Mouse (Mus musculus) frontal cortex, postnatal 36 days (tissue): ENCODE results near the gene Ptprr.

Experiments
- DNase-seq, 2 experiments: peaks; one replicate each; pipeline ENCODE4 v3.0.0; 2022; ENCODE audit warnings: low spot score in 2 of 2

The Ptprr gene

DNA sequence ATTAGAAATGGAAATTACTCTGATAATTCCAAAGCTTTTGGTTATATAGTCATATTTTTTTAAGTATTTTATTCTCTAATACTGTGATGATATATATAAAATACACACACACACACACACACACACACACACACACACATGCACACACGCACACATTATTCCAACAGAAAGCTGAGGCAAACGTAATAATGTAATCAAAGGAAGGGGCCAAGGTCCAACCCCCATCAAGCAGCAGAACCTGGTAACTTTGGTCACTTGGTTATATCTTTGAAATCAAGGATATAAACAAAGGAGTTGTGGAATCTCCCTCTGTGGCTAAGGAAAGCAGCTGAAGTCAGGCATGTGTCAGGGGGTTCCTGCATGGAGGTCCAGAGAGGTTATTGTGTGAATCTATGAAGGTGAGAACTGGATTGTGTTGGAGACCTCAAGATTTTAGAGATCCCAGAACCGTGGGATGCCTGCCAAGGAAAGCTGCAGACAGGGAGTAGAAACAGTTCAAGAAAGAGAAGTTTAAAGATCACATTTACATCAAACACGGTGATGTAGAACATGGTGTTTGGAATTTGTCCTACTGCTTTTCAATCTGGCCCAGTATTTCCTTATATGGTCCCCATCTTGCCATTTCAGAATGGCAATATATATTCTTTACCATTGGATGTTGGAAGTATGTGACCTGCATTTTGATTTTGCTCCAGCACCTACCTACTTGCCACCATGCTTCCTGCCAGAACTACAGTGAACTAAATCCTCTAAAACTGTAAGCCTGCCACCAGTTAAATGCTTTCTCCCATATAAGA, 98.1 kb downstream of the Ptprr start:
- peak in 1 of 2 experiments; percentile 30 for DNase-seq

- peak in 1 of 2 experiments; percentile 53 for DNase-seq
Observed at GRCm38 (mm10) chr10:116117060-116117459, 99.0 kb downstream of the Ptprr start.

- DNase-seq: no peak
Observed at GRCm38 (mm10) chr10:116121463-116121862, 103.5 kb downstream of the Ptprr start.

GRCm38 (mm10) chr10:116123808-116124207, 105.8 kb downstream of the Ptprr start:
- no peak for DNase-seq

GRCm38 (mm10) chr10:116125364-116125763, 107.4 kb downstream of the Ptprr start:
- no peak for DNase-seq

- DNase-seq: no peak
Observed at GRCm38 (mm10) chr10:116130401-116130800, 112.4 kb downstream of the Ptprr start.

- no peak for DNase-seq
Observed at GRCm38 (mm10) chr10:116131223-116131622, 113.2 kb downstream of the Ptprr start.

- DNase-seq: peak; percentile 30 to 74
Observed at GRCm38 (mm10) chr10:116132233-116132632, 114.2 kb downstream of the Ptprr start.

- DNase-seq: no peak
Observed at GRCm38 (mm10) chr10:116135187-116135586, 117.2 kb downstream of the Ptprr start.

GRCm38 (mm10) chr10:116140226-116140625, 122.2 kb downstream of the Ptprr start:
- DNase-seq: no peak

DNA sequence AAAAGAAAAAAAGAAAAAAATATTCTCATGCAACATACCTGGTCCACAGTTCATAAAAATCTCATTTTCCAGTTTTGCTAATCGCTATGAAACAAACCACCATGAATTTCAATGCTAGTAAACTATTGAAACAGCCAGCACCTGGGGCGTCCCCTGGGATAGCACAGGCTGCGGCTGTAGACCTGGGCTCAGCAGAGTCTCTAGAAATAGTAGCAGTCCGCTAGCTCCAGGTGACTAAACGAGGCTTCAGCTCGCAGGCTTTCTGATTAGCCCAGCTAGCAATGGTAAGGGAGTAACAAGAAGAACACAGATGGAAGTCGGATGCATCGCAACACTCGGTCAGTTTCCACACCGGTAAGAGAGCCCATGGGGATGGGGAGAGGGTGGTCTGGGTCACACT, 125.7 kb downstream of the Ptprr start:
- DNase-seq: peak in 1 of 2 experiments; percentile 3

DNA sequence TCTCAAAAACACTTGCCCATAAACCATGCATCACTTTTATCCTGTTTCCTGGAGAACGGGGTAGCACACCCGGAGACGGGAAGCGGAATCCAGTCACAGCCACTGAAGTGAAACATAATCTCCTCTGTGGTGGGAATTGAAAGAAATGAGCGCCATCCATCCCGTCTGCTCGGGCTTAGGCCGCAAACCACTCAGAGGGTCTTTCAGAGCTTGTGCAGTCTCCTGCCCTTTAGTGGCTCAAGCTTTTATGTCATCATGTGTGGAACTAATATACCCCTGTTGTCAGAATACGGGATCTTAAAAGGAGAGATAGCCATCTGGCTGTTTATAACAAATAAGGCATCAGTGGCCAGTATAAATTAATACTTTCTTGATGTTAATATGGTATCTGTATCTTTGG, 128.1 kb downstream of the Ptprr start:
- DNase-seq: no peak

DNA sequence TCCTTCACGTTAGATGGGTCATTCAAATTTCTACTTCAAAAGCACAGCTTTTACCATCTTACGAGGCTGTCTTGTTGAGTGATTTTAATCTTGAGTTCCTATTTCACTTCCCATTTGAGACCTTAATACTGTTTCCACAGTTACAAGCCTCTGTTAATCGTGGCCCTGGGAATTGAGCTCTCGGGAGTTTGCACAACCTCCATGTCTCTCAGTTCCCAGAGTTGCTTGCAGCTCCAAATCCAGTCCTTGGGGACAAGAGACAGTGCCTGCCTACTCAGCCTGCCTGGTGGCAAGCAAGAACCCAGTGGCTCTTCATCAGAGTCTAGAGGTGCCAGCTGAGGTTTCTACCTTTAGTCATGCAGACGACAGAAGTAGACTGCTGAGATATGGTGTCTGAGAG, 136.7 kb downstream of the Ptprr start:
- DNase-seq: no peak

- no peak for DNase-seq
Observed at GRCm38 (mm10) chr10:116156699-116157098, 138.7 kb downstream of the Ptprr start.

DNA sequence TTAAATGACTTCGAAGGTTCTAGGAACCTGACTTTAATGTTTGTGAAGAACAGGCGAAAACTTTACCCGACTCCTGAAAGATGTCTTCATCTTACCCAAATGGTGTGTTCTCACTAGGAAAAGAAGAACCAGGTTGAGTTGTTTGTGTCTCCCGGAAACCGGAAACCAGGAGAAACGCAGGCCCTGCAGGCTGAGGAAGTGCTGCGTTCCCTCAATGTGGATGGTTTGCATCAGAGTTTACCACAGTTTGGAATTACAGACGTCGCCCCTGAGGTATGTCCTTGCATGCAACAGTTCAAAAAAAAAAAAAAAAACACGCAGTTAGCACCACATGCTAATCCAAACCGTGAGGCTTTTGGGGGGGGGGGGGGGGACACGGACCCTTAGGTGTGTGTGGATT, 144.3 kb downstream of the Ptprr start:
- DNase-seq: no peak

- no peak for DNase-seq
Observed at GRCm38 (mm10) chr10:116175324-116175883, 157.4 kb downstream of the Ptprr start.

DNA sequence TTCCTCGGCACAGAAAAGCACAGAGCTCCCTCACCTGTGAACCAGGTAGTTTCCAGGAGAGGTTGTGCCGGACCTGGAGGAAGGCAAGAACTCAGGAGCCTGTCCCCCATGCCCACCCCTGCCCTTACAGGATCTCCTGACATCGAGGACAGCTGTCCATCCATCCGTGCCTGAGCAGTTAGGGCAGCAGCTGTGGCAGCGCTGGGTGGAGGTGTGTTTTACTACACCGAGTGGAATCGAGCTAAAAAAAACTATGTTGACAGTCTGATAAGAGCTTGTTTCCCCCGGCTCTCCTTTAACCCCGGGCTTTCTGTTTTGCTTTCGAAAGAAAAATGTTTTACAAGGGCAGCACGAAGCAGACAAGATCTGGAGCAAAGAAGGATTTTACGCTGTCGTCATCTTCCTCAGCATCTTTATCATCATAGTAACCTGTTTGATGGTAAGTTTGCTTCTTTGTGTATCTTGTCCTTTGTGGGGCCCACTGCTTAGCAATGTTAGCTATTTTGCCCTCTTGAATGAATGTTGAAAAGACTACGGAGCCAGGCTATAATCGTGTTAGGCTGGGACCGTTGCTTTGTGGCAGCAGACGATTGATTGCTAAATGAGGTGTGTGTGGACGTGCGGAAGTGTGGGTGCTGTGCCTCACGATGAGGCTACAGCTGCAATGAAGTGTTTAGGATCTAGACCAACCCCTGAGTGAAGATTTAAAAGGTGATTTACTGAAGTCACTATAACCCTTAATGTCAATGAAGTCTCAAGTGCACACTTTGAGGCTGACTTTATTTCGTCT, 159.6 kb downstream of the Ptprr start:
- DNase-seq: no peak

- DNase-seq: no peak
Observed at GRCm38 (mm10) chr10:116181235-116181634, 163.2 kb downstream of the Ptprr start.

- DNase-seq: peak; percentile 34 to 82
Observed at GRCm38 (mm10) chr10:116182221-116182620, 164.2 kb downstream of the Ptprr start.

DNA sequence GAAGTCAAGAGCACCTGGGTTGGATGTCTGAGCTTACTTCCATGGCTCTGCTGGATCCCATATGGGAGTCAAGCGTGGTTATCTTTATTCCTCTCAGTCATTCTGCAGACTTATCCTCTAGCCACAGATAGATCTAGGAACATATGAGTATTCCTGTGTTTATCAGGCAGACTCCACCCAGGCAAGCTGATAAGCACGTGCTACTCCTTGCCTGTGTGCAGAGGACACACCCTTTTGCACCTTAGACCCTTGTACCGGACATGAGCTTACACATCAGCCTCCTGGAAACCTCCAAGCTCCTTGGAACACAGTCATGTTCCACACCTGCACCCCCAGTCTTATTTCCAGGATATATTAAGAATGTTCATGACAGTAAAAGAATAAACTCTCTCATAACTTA, 165.2 kb downstream of the Ptprr start:
- no peak for DNase-seq

DNA sequence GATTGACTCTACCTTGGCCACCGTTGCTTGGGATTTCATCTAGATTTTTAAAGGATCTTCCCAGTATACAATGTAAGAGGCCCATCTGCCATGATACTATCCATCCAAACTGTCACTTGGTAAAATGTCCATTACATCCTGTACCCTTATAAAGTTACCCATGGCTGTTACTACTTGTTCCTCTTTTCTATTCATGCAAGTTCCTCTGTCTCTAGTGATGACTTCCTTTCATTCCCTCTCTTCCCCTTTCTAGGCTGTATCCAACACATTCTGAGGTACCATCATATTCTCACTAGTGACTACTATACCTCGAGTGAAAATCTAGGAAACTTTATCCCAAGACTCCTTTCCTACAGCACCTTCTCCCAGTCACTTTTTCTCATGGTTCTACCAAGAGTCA, 173.7 kb downstream of the Ptprr start:
- DNase-seq: no peak

DNA sequence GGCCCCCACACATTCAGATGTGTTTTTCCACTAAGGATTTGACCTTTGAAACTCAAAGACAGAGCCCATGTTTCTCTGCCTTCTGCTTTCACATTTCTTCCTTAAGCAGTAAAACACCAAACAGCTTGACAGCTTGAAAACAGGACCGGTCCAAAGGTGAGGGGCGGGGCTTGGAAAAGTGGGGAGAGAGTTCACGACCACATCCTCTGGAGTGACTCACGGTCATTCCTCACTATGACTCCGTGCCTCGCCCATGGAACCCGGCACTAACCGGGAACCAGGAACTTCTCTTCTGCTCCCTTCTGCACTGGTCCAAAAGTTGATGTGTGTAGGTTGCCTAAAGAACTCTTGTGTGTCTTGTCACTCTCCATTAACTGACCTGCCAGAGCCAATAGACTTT, 174.3 kb downstream of the Ptprr start:
- DNase-seq: no peak

DNA sequence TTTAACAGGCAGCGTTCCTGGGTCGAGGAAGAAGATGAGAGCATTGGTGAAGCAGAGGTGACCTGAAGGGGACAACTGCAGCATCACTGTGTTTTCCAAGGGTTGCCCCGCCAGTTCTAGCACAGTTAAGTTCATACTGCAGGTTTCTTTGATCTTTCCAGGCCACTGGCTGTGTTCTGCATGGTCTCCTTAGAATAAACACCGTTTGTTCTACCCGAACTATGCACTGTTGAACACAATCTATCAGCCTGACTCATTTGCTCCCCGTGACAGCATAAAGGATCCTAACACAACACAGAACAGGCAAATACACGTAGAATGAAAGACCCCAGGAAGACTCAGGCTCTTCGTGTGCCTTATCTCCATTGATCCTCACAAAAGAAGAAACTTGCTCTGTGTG, 176.4 kb downstream of the Ptprr start:
- DNase-seq: no peak
